Mouse (Mus musculus) heart, embryonic 16.5 days (tissue): ENCODE results near the gene Aicda. TPM values are rescaled to one million over a fixed set of nuclear protein-coding genes. Genes with fewer than 3 reads are reported as not detected.
"Not testable (repeated sequence)": the region's sequence is repeated elsewhere in the genome, so short reads cannot be mapped to it uniquely, and the experiment has no call there.

Source experiments
- ATAC-seq: fragments of 200-750 bp; cut with Nextera tagmentation; replicated peaks from 2 replicates; pipeline ENCODE4 v1.8.0; 2017; ENCODE audit warnings: moderate number of reproducible peaks; ENCODE audit not compliant: insufficient read depth, low FRiP score; ENCODE audit errors: extremely low read depth
- H3K27ac ChIP-seq: fragments of 300-500 bp; sonication (generic); 2 replicates; pipeline ENCODE4 v1.5.1; 2014; ENCODE audit warnings: mild to moderate bottlenecking, low read length, control low read depth, moderate library complexity
- H3K27me3 ChIP-seq: fragments of 300-500 bp; sonication (generic); 2 replicates; pipeline ENCODE4 v1.6.1; 2014; ENCODE audit warnings: low read length, mixed read lengths; ENCODE audit not compliant: control insufficient read depth, insufficient read depth
- H3K36me3 ChIP-seq: fragments of 300-500 bp; sonication (generic); 2 replicates; pipeline ENCODE4 v1.6.1; 2014; ENCODE audit not compliant: control insufficient read depth, insufficient read depth
- H3K4me1 ChIP-seq: fragments of 300-500 bp; sonication (generic); 2 replicates; pipeline ENCODE4 v1.6.1; 2014; ENCODE audit warnings: low read length, mixed read lengths; ENCODE audit not compliant: control insufficient read depth, insufficient read depth
- H3K4me2 ChIP-seq: fragments of 300-500 bp; sonication (generic); 2 replicates; pipeline ENCODE4 v1.6.1; 2014; ENCODE audit warnings: low read depth, mild to moderate bottlenecking, control low read depth, low read length
- H3K4me3 ChIP-seq: fragments of 300-500 bp; sonication (generic); 2 replicates; pipeline ENCODE4 v1.5.1; 2014; ENCODE audit warnings: mild to moderate bottlenecking, control low read depth, low read length
- H3K9ac ChIP-seq: fragments of 300-500 bp; sonication (generic); 2 replicates; pipeline ENCODE4 v1.6.1; 2014; ENCODE audit warnings: low read length, control low read depth
- H3K9me3 ChIP-seq: fragments of 300-500 bp; sonication (generic); replicated peaks from 2 replicates; pipeline ENCODE4 v1.6.1; 2016; ENCODE audit warnings: low read length; ENCODE audit not compliant: control insufficient read depth
- WGBS: fragments of 180-500 bp; shearing (Covaris S2); extraction: QIAGEN DNeasy Blood & Tissue Kit; methylation state at CpG from one replicate; pipeline ENCODE4 v1.1.7; 2014; 5-methylcytosine and 5-hydroxymethylcytosine counted together
- polyA plus RNA-seq: library from polyadenylated mRNA; unstranded; fragments of >200 nt; fragmentation: Nextera tagmentation; extraction: Ambion mirVana; gene quantifications from 2 replicates; pipeline ENCODE4 v1.2.1, GENCODE M21; 2015

Gene Aicda
- polyA plus RNA-seq, 1 experiment from 2014 or later, result not detected

GRCm38 (mm10) chr6:122522595-122522994, 31.0 kb upstream of the Aicda start:
- H3K4me3 ChIP-seq, result no peak overlapping the region
- ATAC-seq, result no peak; the same call in 1 of the 2 replicates

GRCm38 (mm10) chr6:122523289-122523688, 30.3 kb upstream of the Aicda start:
- Histone ChIP-seq H3K4me3 (no peak overlapping the region), H3K9ac (no peak overlapping the region), H3K4me1 (no peaks in the 10 kb centered on the region), H3K27me3 (no peaks in the 10 kb centered on the region), H3K4me2 (no peak overlapping the region), H3K27ac (no peak overlapping the region), H3K9me3 (no peaks in the 10 kb centered on the region; the same call in 1 of the 2 replicates), H3K36me3 (no peaks in the 10 kb centered on the region)
- ATAC-seq, result no peak
- WGBS, result 73% methylated on average over 8 of the region's 8 CpGs

More at GRCm38 (mm10) chr6:122522595-122522994, 31.0 kb upstream of the Aicda start:
- Histone ChIP-seq H3K27me3 (no peaks in the 10 kb centered on the region), H3K36me3 (no peaks in the 10 kb centered on the region), H3K9ac (no peak overlapping the region), H3K27ac (no peak overlapping the region), H3K9me3 (no peaks in the 10 kb centered on the region; the same call in 1 of the 2 replicates), H3K4me1 (no peaks in the 10 kb centered on the region), H3K4me2 (0 out of 2 replicates have a peak overlapping the region, but pooled peaks have one; percentile 6)
- 67% methylated on average over 9 of the region's 9 CpGs for WGBS

- Histone ChIP-seq H3K27ac (no peak overlapping the region), H3K27me3 (no peaks in the 10 kb centered on the region), H3K36me3 (no peaks in the 10 kb centered on the region), H3K4me2 (no peak overlapping the region), H3K9ac (no peak overlapping the region), H3K9me3 (no peaks in the 10 kb centered on the region), H3K4me3 (no peak overlapping the region), H3K4me1 (no peaks in the 10 kb centered on the region)
- ATAC-seq, result no peak; the same call in 1 of the 2 replicates
- 23% methylated on average over 12 of the region's 12 CpGs for WGBS
These were observed 26.0 kb upstream of the Aicda start for GRCm38 (mm10) chr6:122527596-122527995.

GRCm38 (mm10) chr6:122528136-122528535, 25.5 kb upstream of the Aicda start:
- Histone ChIP-seq H3K4me2 (no peak overlapping the region), H3K9me3 (no peaks in the 10 kb centered on the region), H3K27ac (no peak overlapping the region), H3K27me3 (no peaks in the 10 kb centered on the region), H3K4me1 (no peaks in the 10 kb centered on the region), H3K4me3 (no peak overlapping the region), H3K9ac (no peak overlapping the region), H3K36me3 (no peaks in the 10 kb centered on the region)
- ATAC-seq, result no peak
- 76% methylated on average over 11 of the region's 11 CpGs for WGBS

GRCm38 (mm10) chr6:122531466-122532174, 22.0 kb upstream of the Aicda start:
- Histone ChIP-seq H3K27ac (no peak overlapping the region), H3K9ac (no peak overlapping the region), H3K4me1 (no peaks in the 10 kb centered on the region), H3K4me2 (no peak overlapping the region), H3K9me3 (no peaks in the 10 kb centered on the region), H3K27me3 (no peaks in the 10 kb centered on the region), H3K36me3 (no peaks in the 10 kb centered on the region), H3K4me3 (no peak overlapping the region)
- WGBS, result 67% methylated on average over 8 of the region's 8 CpGs
- ATAC-seq, result no peak

- 0 out of 2 replicates have a peak overlapping the region, but pooled peaks have one; percentile 26 for H3K9ac ChIP-seq
- no peak overlapping the region for H3K27ac ChIP-seq
- no peaks in the 10 kb centered on the region for H3K9me3 ChIP-seq
- peak overlapping the region; percentile 1 for H3K4me3 ChIP-seq
- no peaks in the 10 kb centered on the region for H3K4me1 ChIP-seq
- WGBS, result 14% methylated on average over 4 of the region's 4 CpGs
- H3K27me3 ChIP-seq, result no peaks in the 10 kb centered on the region
- H3K36me3 ChIP-seq, result no peaks in the 10 kb centered on the region
- peak; percentile 23; the same call in 1 of the 2 replicates for ATAC-seq
- peak overlapping the region; percentile 47 for H3K4me2 ChIP-seq
These were observed 20.7 kb upstream of the Aicda start for GRCm38 (mm10) chr6:122532883-122533302.

- H3K36me3 ChIP-seq, result no peaks in the 10 kb centered on the region
- 64% methylated on average over 3 of the region's 3 CpGs for WGBS
These were observed 19.6 kb upstream of the Aicda start for GRCm38 (mm10) chr6:122534032-122534431.

GRCm38 (mm10) chr6:122539564-122539963, 14.0 kb upstream of the Aicda start:
- H3K4me1 ChIP-seq, result no peaks in the 10 kb centered on the region
- no peak overlapping the region for H3K9ac ChIP-seq
- H3K27ac ChIP-seq, result no peak overlapping the region
- H3K9me3 ChIP-seq, result no peaks in the 10 kb centered on the region
- no peak overlapping the region for H3K4me2 ChIP-seq
- H3K36me3 ChIP-seq, result no peaks in the 10 kb centered on the region
- H3K4me3 ChIP-seq, result no peak overlapping the region
- WGBS, result 89% methylated on average over 9 of the region's 9 CpGs
- no peaks in the 10 kb centered on the region for H3K27me3 ChIP-seq
- no peak for ATAC-seq

More at GRCm38 (mm10) chr6:122534032-122534431, 19.6 kb upstream of the Aicda start:
- H3K9ac ChIP-seq, result no peak overlapping the region
- H3K4me2 ChIP-seq, result no peak overlapping the region
- H3K4me1 ChIP-seq, result no peaks in the 10 kb centered on the region
- no peaks in the 10 kb centered on the region for H3K9me3 ChIP-seq
- H3K4me3 ChIP-seq, result no peak overlapping the region
- H3K27ac ChIP-seq, result no peak overlapping the region
- ATAC-seq, result no peak
- no peaks in the 10 kb centered on the region for H3K27me3 ChIP-seq

- not testable (repeated sequence) for H3K4me2 ChIP-seq, H3K4me3 ChIP-seq, H3K36me3 ChIP-seq, ATAC-seq, H3K27ac ChIP-seq, H3K9ac ChIP-seq, H3K27me3 ChIP-seq, H3K9me3 ChIP-seq, H3K4me1 ChIP-seq
- 70% methylated on average over 5 of the region's 5 CpGs for WGBS
These were observed 11.1 kb upstream of the Aicda start for GRCm38 (mm10) chr6:122542459-122542858.
